Mouse (Mus musculus): Measurements from ENCODE around the gene Sinhcaf.
"Not testable (repeated sequence)": the region's sequence is repeated elsewhere in the genome, so short reads cannot be mapped to it uniquely, and the experiment has no call there.

GRCm38 (mm10) chr6:148911906-148912305, 34.4 kb downstream of the Sinhcaf start:
- not testable (repeated sequence) for TF ChIP-seq ZC3H11A (IDR thresholded peaks at IDR 0.05; ENCODE audit: borderline replicate concordance, low read depth, low read length); CHD2 (IDR thresholded peaks at IDR 0.05; ENCODE audit: low read depth, low read length)
